Mouse (Mus musculus) megakaryocyte, embryonic 14.5 days (primary cell): Measurements from ENCODE around the gene Sh3d21. TPM values are rescaled to one million over a fixed set of nuclear protein-coding genes. Genes with fewer than 3 reads are reported as not detected.

ENCODE experiments used
- H3K27me3 ChIP-seq: replicated peaks from 2 replicates; pipeline ENCODE3; 2012; ENCODE audit warnings: inconsistent platforms
- H3K36me3 ChIP-seq: replicated peaks from 2 replicates; pipeline ENCODE3; 2012; ENCODE audit warnings: low read length, inconsistent platforms, mixed read lengths
- H3K4me1 ChIP-seq: 2 replicates; pipeline ENCODE4 v1.6.1; 2012; ENCODE audit warnings: inconsistent platforms
- H3K4me3 ChIP-seq: replicated peaks from 2 replicates; pipeline ENCODE3; 2012; ENCODE audit warnings: moderate library complexity, mild to moderate bottlenecking, inconsistent platforms
- H3K9me3 ChIP-seq: 2 replicates; pipeline ENCODE4 v1.6.1; 2012; ENCODE audit warnings: inconsistent platforms
- FLI1 ChIP-seq: IDR thresholded peaks from 2 replicates; pipeline ENCODE4 v1.6.1; 2012; ENCODE audit warnings: low read length, inconsistent platforms, mixed read lengths
- GATA1 ChIP-seq: IDR thresholded peaks from 3 replicates; pipeline ENCODE4 v1.6.1; 2012; ENCODE audit warnings: mixed read lengths, low read length, inconsistent platforms, borderline replicate concordance
- polyA plus RNA-seq: library from polyadenylated mRNA; stranded (reverse); fragments of >175 nt; gene quantifications from 2 replicates; pipeline ENCODE4 v1.2.3, GENCODE M21; 2012; ENCODE audit warnings: low replicate concordance; ENCODE audit not compliant: insufficient read depth

The Sh3d21 gene
- polyA plus RNA-seq, 1 experiment: 0.16 TPM

DNA sequence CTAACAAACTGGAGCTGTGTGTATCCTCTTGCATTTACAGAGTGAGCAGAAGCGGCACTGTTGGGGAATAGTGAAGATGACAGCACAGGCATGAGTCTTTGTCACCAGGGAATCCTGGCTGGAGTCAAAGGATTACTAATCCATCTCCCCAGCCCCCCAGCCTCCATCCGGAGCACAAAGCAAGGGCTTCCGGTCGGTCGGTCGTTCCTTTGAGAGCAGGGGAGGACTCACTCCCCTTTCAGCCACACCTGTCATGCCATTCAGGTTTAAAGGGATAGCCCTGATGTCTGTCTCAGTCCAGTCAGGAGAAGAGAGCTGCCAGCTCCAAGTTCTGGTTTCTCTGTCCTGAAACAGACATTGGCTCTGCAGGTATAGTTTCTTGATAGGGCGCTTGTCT is 52.1 kb downstream of the Sh3d21 start:
- peaks cover 100% of the 10 kb centered on the region for H3K4me1 ChIP-seq
- H3K4me3 ChIP-seq: peak overlapping the region; percentile 90
- no peaks in the 10 kb centered on the region for H3K9me3 ChIP-seq
- TF ChIP-seq FLI1 (no peak), GATA1 (no peak)
- no peaks in the 10 kb centered on the region for H3K27me3 ChIP-seq
- H3K36me3 ChIP-seq: peaks cover 64% of the 10 kb centered on the region

DNA sequence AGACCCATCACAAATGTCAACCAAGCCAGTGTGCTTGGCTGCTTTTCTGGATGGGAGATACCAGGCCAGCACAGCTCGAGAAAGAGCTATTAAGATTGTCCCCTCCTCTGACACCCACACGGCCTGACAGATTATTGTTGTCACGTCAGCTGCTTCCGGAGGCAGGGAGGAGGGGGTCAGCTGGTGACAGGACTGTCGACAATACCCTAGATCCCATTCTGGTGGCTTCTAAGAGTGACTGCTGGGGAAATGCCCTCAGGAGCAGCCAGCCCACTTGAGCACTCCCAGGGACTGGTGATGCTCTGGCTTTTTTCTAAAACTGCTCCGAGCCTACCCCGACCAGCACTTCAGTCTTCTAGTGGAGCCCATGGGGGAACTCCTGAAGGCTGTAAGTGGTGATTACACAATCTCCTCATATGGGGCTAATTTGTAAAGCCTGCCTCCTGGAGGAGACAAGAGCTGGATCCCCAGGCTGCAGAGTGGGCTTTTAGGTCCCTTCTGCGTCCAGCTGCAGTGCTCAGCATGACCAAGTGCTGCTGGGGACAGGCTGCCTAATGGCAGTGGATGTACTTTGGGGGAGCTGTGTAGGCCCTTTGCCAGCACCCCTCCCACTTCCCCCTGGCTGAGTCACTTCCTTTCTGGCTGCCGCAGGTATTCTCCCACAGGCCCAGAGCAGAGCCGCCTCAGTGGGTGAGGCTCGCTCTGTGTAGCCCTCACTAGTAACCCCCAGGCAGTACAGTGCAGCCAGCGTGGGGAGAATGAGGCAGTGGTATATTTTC is 52.7 kb downstream of the Sh3d21 start:
- H3K27me3 ChIP-seq: no peaks in the 10 kb centered on the region
- peak overlapping the region; percentile 90 for H3K4me3 ChIP-seq
- peaks cover 64% of the 10 kb centered on the region for H3K36me3 ChIP-seq
- TF ChIP-seq GATA1: no peak
- no peak for TF ChIP-seq FLI1
- peaks cover 100% of the 10 kb centered on the region for H3K4me1 ChIP-seq
- H3K9me3 ChIP-seq: no peaks in the 10 kb centered on the region

DNA sequence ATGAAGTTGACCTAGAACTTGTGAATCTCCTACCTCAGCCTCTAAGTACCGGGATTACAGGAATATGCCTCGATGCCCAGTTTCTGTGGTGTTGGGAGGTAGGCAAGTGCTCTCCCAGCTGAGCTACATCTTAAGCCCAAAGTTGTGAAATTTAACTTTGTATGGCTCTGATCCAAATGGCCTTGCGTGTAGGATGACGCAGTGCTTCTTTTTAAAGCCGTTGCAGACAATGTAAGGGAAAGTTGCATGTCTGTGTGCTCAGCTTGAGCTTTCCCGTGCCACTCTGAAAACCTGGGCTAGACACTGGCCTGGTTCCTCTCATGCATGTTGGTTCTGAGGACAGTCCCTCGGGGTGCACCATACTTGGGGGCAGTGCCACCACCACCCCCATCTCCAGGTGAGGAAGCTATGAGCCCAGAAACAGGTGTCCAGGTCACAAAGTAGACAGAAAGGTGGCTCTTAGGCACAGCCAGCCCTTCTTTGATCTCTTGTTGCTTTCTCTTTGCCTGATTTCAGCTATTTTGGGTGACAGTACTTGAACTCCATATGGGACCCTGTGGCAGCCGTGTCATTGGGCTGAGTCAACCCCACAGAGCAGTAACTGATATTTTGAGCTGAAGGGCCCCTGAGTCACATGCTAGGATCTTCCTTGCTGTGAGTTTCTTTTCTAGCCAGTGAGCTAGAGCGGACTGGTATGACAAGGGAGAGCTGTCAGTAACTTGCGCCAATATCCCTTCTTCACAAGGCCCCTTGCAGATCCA is 53.5 kb downstream of the Sh3d21 start:
- no peaks in the 10 kb centered on the region for H3K9me3 ChIP-seq
- H3K36me3 ChIP-seq: peaks cover 61% of the 10 kb centered on the region
- no peaks in the 10 kb centered on the region for H3K27me3 ChIP-seq
- peaks cover 100% of the 10 kb centered on the region for H3K4me1 ChIP-seq
- peak overlapping the region; percentile 90 for H3K4me3 ChIP-seq
- TF ChIP-seq GATA1 (no peak), FLI1 (no peak)

DNA sequence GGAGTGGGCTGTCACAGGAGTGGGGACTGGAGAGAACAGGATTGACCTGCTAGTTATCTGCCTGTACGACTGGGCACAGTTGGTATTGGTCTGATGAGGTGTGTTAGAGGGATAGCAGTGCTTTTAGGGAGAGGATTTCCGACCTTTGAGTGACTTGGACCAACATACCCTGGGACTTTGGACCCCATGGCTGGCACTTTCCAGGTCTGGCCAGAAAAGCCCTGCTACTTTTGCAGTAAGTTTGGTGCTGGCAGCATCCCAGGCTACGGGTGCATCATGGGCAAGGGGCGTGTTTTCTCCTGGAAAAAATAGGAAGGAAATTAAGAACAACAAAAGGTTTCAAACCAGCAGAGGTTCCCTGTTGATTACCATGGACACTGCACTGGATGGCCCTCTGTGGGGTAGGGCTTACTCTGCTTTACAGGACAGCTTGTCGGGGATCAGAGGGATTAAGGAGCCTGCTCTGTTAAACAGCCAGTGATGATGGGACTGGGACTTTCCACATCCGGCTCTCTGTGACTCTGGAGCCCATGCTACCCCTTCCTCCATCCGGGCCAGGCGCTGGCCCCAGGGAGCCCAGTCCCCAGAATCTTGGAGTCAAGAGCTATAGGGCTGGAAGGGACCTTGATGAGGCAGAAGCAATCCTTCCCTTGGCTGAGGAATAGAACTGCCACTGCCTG is 55.1 kb downstream of the Sh3d21 start:
- Histone ChIP-seq H3K4me3 (peak overlapping the region; percentile 74), H3K9me3 (no peaks in the 10 kb centered on the region), H3K4me1 (peaks cover 94% of the 10 kb centered on the region), H3K36me3 (peaks cover 49% of the 10 kb centered on the region), H3K27me3 (no peaks in the 10 kb centered on the region)
- TF ChIP-seq FLI1 (no peak), GATA1 (no peak)

DNA sequence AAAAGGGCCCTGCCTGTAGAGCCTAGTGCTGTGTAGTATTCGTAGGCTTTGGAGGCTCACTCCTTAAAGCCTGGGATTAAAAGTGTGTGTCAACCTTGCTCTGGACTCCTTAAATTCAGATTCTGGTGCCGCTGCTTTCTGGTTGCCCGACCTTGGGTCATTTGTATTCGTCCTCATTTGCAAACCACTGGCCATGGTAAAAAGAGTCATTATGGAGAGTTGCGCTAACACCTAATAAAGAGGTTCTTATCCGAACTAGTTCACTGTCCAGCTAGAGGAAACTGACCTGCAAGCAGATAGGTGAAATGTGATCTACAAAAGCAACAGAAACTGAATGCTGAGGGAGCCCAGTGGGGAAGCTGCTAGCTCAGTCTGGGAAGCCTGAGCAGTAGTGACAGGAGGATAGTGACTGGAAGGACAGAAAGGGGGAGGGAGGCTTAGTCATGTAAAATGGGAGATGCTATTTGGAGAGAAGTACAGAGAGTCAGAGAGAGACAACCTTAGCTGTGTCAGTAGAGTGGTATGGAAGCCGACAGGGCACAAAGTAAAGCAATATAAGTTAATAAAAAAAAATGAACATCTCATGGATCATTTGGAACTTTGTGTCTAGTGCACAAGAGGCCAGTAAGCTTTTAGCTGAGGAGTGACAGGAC is 58.0 kb downstream of the Sh3d21 start:
- H3K36me3 ChIP-seq: peaks cover 50% of the 10 kb centered on the region
- TF ChIP-seq GATA1 (no peak), FLI1 (no peak)
- H3K4me3 ChIP-seq: peak overlapping the region; percentile 96
- H3K4me1 ChIP-seq: peaks cover 94% of the 10 kb centered on the region
- H3K9me3 ChIP-seq: no peaks in the 10 kb centered on the region
- no peaks in the 10 kb centered on the region for H3K27me3 ChIP-seq

DNA sequence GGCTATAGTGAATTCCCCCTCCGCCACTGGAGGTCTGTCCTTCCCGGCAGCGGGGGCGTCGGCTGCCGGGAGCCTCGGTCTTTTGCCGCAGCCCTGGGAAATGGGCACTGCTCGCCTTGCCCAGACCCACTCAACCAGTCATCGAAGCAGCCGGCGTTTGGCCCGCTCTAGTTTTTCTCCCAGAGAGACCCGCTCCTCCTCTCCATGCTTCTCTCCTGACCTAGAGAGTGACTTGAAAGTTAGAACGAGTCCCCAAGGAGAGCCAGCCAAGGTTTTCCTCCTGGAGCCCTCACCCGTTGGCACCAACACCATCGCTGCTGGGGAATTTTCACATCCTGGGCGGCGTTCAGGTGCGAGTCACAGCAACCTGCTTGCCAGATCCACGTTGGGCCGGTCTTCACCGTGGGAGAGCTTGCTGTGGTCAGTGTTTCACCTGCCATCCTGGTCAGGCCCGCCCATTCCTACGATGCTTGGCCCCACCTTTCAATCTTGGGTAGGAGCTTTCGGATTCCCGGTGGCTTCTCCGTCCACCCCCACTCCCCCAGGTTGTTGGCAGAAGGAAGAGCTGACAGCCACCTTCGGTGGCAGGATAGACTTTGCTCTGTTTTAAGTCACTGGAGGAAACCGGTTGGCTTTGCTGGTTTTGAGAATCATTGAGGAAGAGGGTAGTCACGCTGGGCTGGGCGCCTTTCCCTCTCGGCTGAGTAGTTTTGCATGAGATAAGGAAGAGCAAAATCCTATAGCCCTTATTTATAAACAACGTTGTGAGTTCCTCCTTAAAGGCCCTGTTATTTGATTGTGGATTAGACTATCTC is 58.8 kb downstream of the Sh3d21 start:
- Histone ChIP-seq H3K4me1 (peaks cover 94% of the 10 kb centered on the region), H3K27me3 (no peaks in the 10 kb centered on the region), H3K36me3 (peaks cover 57% of the 10 kb centered on the region), H3K4me3 (peak overlapping the region; percentile 96), H3K9me3 (no peaks in the 10 kb centered on the region)
- TF ChIP-seq GATA1 (no peak; the same call in 2 of the 3 replicates), FLI1 (no peak)

DNA sequence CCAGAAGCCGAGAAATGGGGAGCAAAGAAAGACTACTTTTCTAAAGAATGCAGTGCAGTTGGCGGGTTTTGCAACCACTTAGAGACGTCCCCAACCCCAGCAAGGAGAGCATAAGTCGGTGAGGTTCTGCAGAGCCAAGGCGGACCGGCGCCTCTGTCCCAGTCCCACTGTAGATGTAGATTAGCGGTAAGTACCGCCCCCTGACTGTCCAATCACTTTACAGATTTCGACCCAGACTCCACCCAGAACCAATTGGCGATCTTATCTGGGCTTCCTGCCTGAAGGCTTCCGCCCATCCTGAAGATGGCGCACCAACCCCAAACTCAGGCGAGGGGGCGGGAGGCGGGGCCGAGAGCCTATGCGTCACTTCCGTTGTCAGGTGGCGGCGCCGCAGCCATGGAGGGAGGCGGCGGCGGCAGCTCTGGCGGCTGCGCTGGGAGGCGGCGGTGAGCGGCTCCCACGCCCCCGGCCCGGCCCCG is 59.7 kb downstream of the Sh3d21 start, which contains the start of gene Stk40:
Gene Stk40, plus strand, starts transcription at position 368 of the 479 bp plus-strand sequence.
- TF ChIP-seq GATA1: peak; percentile 89
- TF ChIP-seq FLI1: peak; percentile 43; the same call in 1 of the 2 replicates
- peaks cover 94% of the 10 kb centered on the region for H3K4me1 ChIP-seq
- H3K36me3 ChIP-seq: peaks cover 63% of the 10 kb centered on the region

DNA sequence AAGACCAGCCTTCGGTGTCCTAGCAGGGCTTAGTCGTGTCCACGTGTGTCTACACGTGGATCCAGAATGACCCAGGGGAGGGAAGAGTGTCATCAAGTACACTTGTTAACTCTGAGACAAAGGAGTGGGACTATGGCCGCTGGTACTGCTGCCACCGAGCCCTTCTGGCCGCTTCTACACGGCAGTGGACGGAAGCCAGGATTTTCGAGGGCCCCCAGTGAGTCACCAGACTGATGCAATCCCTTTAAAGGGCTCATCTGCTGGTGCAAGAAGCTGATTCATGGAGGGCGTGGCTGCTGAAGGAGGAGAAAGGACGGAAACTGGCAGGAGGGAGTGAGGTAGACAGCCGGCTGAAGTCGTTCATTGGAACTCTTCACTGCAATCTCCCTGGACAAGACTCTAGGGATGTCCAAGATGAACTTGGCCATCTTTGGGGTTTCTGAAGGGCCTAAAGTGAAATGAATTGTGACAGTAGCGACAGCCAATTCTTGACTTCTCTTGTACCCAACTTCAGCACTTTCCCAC is 60.2 kb downstream of the Sh3d21 start:
- Histone ChIP-seq H3K27me3 (no peaks in the 10 kb centered on the region), H3K36me3 (peaks cover 63% of the 10 kb centered on the region), H3K4me3 (peak overlapping the region; percentile 96), H3K4me1 (peaks cover 94% of the 10 kb centered on the region), H3K9me3 (no peaks in the 10 kb centered on the region)
- TF ChIP-seq FLI1: no peak
- TF ChIP-seq GATA1: no peak

More for the DNA sequence above, 59.7 kb downstream of the Sh3d21 start, which contains the start of gene Stk40:
- H3K4me3 ChIP-seq: peak within 1 kb of the TSS; percentile 96
- no peaks in the 10 kb centered on the region for H3K9me3 ChIP-seq
- H3K27me3 ChIP-seq: no peaks in the 10 kb centered on the region
